Mouse (Mus musculus) megakaryocyte, adult 5-6 weeks (primary cell): ENCODE results near the gene Dpysl5. TPM values are rescaled to one million over a fixed set of nuclear protein-coding genes. Genes with fewer than 3 reads are reported as not detected.
"Not testable (repeated sequence)": the region's sequence is repeated elsewhere in the genome, so short reads cannot be mapped to it uniquely, and the experiment has no call there.

Experiments
- ATAC-seq: 2 replicates; pipeline ENCODE4 v1.8.0; 2016; ENCODE audit warnings: mild to moderate bottlenecking, inconsistent platforms; ENCODE audit not compliant: poor library complexity, severe bottlenecking
- total RNA-seq, 2 experiments: library from RNA; stranded (forward) in 1 of 2; stranded (reverse) in 1 of 2; fragments of 153-499, 151-499 nt in 1 of 2; fragments of 221-1000, 200-1000 nt in 1 of 2; gene quantifications; 2 replicates each; pipeline versions ENCODE4 v1.2.3 to v1.2.4; 2015 to 2017

The Dpysl5 gene
- total RNA-seq (2015): not detected in 2 replicates
- 0.41 TPM in 1 of 2 replicates, not detected in the other for total RNA-seq (2017)

- ATAC-seq: peak; percentile 51
Measured at GRCm38 (mm10) chr5:30711147-30712001, at the start of gene Dpysl5. TSS of gene Dpysl5 (plus strand) at chr5:30711564.

DNA sequence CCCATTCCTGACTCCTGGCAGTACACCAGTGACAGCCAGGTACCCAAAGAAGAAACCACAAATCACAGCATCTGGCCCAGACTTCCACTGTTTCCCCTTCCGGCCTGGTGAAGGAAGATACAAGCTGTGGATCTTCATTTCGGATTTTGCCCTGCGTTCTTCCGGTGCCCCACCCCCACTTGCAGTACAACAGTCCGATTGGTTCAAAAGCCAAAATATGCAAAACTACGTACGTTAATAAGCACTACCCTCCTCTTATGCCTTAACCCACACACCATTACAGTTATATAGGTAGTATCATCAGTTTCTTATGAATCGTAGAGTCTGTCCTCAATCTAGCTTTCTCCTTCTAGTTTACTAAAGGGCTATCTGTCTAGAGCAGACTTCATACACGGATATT, 46.0 kb upstream of the Dpysl5 start:
- ATAC-seq: no peak

DNA sequence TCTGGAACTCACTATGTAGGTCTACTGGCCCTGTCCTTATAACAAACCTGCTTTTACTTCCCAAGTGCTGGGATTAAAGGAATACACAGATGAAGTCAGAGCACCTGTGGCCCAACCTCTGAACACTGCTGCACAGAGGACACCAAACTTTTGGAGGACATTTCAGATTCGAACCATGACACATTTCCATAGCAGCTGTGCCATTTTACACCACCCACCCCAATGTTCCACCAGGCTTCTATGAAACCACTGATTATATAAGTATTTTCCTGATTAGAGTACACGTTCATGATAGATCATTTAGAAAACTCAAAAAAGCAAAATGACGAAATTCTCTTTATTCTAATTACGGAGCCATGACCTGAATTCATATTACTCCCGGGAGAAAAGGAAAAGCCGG, 45.4 kb upstream of the Dpysl5 start:
- ATAC-seq: no peak

DNA sequence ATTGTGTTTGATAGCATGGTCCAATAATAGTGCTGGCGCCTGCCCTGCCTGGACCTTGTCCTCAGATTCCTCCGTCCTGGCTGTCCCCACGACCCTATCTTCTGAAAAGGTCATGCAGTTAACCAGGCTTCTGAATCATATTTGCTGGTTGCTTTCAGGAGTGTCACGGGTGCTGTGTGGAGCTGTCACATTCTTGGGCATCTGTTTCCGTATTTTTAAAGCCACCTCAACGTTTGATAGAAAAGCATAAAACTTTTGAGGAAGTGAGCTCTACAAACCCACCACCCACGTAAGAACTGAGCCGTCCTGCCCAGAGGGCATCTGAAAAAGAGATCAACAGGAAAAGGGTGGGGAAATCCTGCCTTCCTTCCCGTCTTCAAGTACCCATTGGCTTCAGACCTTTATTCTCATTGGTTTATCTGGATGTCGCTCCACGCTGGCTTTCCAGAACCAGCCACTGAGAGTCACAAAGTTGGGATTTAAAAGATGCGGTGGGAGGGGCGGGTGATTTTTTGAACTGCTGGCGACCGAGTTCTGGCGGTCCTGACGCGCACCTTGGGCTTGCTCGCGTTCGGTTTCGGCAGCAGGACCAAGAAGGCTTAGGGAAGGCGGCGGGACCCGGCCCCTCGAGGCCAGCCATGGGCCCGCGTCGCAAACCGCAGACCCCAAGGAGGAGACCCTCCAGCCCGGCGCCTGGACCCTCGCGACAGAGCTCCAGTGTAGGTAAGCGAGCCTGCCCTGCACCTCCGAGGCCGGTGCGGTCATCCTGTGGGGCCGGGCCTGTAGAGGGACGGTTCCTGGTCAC, 44.8 kb upstream of the Dpysl5 start, which contains the start of gene Cenpa:
Cenpa (plus strand) TSS at position 387 of the 805 bp plus-strand sequence.
- ATAC-seq: peak; percentile 94

DNA sequence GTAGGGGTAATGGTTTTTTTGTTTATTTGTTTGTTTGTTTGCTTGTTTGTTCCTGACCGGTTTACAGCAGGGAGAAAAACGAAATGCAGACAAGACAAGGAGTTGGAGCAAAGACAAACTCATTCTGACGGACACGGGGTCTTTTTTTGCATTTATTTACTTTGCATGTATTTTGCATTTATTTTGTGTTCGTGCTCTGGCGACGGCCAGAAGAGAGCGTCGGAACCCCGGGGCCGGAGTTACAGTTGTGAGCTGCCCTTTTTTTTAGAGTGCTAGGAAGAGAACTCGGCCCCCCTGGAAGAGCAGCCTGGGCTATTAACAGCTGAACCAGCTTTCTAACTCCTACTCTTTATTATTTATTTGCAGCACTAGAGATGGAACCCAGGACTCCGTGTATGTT, 44.1 kb upstream of the Dpysl5 start:
- no peak for ATAC-seq

GRCm38 (mm10) chr5:30667686-30668085, 43.7 kb upstream of the Dpysl5 start:
- ATAC-seq: no peak

DNA sequence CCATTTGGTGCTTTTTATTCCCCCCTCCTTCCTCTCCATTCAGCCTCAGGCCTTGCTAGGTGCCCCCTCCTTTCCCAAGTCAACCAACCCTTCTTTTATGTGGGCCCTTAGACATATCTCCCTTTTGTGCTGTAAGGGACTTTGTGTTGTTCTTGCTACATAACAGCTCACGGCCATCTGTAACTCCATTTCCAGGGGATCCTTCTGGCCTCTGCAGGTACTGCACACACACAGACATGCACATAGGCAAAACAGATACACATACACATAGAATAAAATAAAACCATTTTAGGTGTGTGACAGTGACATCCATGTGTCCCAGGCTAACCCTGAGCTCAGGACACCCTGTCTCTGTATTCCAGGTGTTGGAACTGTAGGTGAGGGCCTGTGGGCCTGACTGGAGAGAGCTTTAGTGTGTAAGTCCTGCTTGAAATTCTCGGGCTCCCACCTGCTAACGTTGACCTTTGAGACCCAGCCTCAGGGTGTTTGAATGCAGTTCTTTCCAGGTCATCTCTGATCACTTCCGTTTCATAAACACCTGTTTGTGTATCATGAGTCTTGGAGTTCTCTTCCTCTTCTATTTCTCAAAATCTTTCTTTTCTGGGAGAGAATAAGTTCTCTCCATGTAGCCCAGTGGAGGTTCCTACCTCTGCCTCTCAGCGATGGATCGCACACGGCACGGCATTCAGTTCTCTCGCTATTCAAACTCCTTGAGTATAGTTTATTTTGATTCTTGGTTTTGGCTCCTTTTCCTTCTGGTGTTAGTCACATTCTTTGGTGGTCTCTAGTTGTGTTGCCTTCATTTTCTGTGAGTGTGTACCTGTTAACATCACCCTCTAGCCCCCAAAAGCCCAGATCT, 42.5 kb upstream of the Dpysl5 start:
- ATAC-seq: no peak

DNA sequence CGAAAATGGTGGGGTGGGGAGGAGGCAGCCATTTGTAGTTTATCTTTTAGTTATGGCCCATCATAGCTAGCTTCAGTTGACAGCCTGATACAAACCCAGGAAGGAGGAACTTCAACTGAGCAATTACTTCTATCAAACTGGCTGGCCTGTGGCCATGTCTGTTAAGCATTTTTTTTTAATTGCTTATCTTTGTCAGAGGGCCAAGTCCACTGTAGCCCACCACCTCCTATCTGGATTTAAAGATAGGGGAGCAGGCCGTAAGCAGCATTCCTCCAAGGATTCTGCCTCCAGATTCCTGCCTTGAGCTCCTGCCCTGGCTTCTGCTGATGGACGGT, 41.9 kb upstream of the Dpysl5 start:
- no peak for ATAC-seq

- ATAC-seq: no peak
Measured at GRCm38 (mm10) chr5:30670091-30670490, 41.3 kb upstream of the Dpysl5 start.

- ATAC-seq: no peak
Measured at GRCm38 (mm10) chr5:30674001-30674400, 37.4 kb upstream of the Dpysl5 start.

DNA sequence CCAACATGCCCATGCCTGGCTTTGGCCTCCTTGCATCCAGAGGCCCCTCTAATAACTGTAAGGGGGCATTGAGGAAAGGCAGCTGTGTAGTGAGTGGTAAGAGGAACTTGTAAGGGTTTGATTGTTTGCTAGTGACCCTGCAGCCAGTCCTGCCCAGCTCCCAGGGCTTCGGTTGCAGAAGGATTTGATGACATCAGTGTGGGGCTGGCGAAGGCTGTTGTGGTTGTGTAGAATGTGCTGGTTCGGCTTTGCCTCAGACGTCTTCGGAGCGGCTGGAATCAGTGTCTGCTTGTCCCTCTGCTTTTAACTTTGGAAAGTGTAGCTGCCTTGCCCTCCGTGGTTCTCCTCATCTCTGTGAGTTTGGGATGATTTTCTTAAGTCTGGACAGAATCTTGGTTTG, 34.6 kb upstream of the Dpysl5 start:
- ATAC-seq: no peak

- not testable (repeated sequence) for ATAC-seq
Measured at GRCm38 (mm10) chr5:30678069-30678468, 33.3 kb upstream of the Dpysl5 start.

DNA sequence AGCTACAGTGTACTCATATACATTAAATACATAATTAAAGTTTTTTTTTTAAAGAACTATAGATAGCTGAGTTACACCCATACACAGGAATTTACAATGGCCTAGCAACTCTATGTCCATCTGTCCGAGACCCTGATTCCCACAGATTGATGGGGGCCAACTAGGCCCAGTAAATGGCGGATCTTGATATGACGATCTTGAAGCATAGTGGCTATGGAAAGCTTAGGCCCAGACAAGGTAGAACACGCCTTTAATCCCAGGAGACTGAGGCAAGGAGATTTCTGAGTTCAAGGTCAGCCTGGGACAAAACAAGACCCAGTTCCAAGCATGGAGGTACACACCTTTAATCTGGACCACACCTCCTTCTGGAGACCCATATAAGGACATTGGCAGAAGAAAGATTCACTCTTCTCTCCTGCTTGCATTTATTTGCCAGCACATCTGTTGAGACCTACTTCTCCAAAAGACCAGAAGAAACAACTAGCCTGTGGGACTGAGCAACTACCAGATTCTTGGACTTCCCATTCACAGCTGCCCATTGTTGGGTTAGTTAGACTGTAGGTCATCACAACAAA, 32.6 kb upstream of the Dpysl5 start:
- no peak for ATAC-seq

- no peak for ATAC-seq
Measured at GRCm38 (mm10) chr5:30679593-30679992, 31.8 kb upstream of the Dpysl5 start.

- no peak for ATAC-seq
Measured at GRCm38 (mm10) chr5:30681970-30682369, 29.4 kb upstream of the Dpysl5 start.

DNA sequence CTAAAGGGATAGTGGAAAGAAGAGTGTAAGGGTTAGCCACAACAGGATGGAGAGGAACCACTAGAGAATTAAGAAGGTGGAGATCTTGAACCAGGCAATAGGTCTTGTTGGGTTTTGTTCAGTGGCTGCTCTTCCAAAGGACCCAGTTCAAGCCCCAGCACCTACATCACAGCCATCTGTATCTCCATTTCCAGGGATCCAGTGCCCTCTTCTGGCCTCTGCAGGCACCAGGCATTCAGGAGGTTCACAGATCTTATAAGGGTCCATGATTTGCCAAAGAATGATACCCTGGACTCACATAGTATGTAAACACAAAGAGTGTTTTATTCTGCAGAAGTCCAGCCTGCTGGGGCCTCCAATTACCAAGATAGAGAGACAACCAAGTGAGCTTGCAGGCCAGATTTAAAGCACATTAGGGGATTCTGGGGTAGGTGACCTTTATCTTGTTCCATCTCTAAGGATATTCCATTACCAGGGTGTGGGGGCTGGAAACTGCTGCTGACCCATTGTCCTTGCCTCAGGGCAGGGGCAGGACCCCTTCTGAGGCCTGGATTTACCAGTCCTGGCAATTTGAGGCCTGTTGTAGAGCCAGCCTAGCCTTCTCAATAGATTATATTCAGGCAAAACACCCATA, 28.3 kb upstream of the Dpysl5 start:
- ATAC-seq: no peak

- ATAC-seq: no peak
Measured at GRCm38 (mm10) chr5:30683993-30684392, 27.4 kb upstream of the Dpysl5 start.

DNA sequence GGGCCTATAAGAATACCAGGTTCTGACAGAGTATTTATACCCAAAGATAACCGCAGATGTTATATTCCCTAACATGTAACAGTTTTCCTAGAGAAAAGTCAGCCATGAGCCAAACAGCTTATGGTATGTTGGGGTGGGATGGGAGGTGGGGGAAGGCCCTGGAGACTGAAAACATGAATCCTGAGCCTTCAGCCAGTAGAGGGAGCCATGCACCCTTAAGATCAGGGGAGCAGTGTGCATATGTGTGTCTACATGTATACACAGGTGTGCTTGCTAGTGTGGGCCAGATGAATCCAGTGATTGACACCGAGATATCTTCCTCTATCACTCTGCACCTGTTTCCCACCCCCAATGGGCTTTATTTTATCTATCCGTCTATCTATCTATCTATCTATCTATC, 24.6 kb upstream of the Dpysl5 start:
- ATAC-seq: no peak

DNA sequence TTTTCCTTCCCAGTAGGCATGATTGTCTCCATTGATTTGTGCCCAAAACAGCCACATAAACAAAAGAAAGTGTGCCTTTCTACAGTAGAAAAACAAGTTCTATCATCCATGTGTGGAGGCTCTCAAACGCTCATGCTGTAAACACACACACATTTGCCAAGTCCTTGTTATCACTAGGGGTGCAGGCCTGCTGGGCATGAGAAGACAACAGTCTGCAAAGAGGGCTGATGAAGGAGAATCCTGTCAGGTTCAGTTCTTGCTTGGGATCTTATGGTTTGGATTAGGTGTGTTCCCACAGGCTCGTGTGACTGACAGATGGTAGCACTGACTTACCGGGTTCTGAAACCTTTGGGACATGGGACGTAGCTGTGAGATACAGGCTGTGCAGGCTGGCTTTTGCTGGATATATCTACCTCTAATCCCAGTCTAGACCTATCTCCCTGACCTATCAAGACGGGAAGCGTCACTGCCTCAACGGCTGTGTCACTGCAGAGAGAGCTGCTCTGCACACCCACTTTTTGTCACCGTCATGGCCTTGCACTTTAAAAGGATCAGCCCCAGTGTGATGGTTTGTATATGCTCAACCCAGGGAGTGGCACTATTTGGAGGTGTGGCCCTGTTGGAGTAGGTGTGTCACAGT, 10.9 kb upstream of the Dpysl5 start:
- no peak for ATAC-seq

DNA sequence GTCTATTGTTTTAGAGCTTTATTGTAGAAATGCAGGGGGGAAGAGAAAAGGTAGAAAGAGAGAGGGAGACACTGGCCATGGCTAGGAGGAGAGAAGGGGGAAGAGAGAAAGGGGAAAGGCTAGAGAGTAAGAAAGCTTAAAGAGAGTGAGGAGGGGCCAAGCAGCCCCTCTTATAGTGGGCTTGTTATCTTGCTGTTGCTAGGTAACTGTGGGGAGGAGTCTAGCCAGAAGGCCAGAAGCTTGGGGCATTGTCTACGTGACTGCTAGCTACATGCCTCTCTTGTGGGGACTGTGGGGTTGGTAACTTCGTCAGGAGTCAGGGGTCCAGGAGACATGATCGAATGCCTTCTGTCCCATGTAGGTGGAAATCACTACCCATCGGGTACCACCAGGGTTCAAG, 10.0 kb upstream of the Dpysl5 start:
- ATAC-seq: not testable (repeated sequence)
